Mouse (Mus musculus) kidney, embryonic 14.5 days (tissue): ENCODE measurements around the gene Myrip. TPM values are rescaled to one million over a fixed set of nuclear protein-coding genes. Genes with fewer than 3 reads are reported as not detected.
"Not testable (repeated sequence)": the region's sequence is repeated elsewhere in the genome, so short reads cannot be mapped to it uniquely, and the experiment has no call there.

Experiments used
- ATAC-seq: fragments of 200-750 bp; cut with Nextera tagmentation; 2 replicates; pipeline ENCODE4 v1.8.0; 2017; ENCODE audit warnings: moderate number of reproducible peaks, mild to moderate bottlenecking, moderate TSS enrichment, moderate library complexity; ENCODE audit not compliant: low FRiP score, low TSS enrichment
- H3K27ac ChIP-seq: fragments of 300-500 bp; sonication (generic); 2 replicates; pipeline ENCODE4 v1.5.1; 2014; ENCODE audit warnings: low read depth, mild to moderate bottlenecking, low read length, moderate library complexity, mixed read lengths
- H3K27me3 ChIP-seq: fragments of 300-500 bp; sonication (generic); 2 replicates; pipeline ENCODE4 v1.6.1; 2014; ENCODE audit warnings: mild to moderate bottlenecking, low read length; ENCODE audit not compliant: control insufficient read depth, insufficient read depth
- H3K36me3 ChIP-seq: fragments of 300-500 bp; sonication (generic); 2 replicates; pipeline ENCODE4 v1.6.1; 2014; ENCODE audit warnings: low read length, mixed read lengths; ENCODE audit not compliant: control insufficient read depth, insufficient read depth
- H3K4me1 ChIP-seq: fragments of 300-500 bp; sonication (generic); 2 replicates; pipeline ENCODE4 v1.6.1; 2014; ENCODE audit warnings: low read length, mixed read lengths; ENCODE audit not compliant: control insufficient read depth, insufficient read depth
- H3K4me2 ChIP-seq: fragments of 300-500 bp; sonication (generic); replicated peaks from 2 replicates; pipeline ENCODE4 v1.6.1; 2014; ENCODE audit warnings: low read depth, mild to moderate bottlenecking, low read length
- H3K4me3 ChIP-seq: fragments of 300-500 bp; sonication (generic); 2 replicates; pipeline ENCODE4 v1.5.1; 2014; ENCODE audit warnings: mild to moderate bottlenecking, low read length
- H3K9ac ChIP-seq: fragments of 300-500 bp; sonication (generic); 2 replicates; pipeline ENCODE4 v1.6.1; 2014; ENCODE audit warnings: low read depth, mild to moderate bottlenecking, low read length, moderate library complexity
- H3K9me3 ChIP-seq: fragments of 300-500 bp; sonication (generic); 2 replicates; pipeline ENCODE4 v1.6.1; 2016; ENCODE audit warnings: low read length; ENCODE audit not compliant: control insufficient read depth
- WGBS: fragments of 180-500 bp; shearing (Covaris S2); extraction: QIAGEN DNeasy Blood & Tissue Kit; methylation state at CpG from one replicate; pipeline ENCODE4 v1.1.7; 2014; 5-methylcytosine and 5-hydroxymethylcytosine counted together
- polyA plus RNA-seq: library from polyadenylated mRNA; unstranded; fragments of >200 nt; fragmentation: Nextera tagmentation; extraction: Ambion mirVana; gene quantifications from 2 replicates; pipeline ENCODE4 v1.2.1, GENCODE M21; 2014

The Myrip gene
- polyA plus RNA-seq, 1 experiment from 2014 or later: 0.11 TPM

- Histone ChIP-seq H3K4me2 (no peak overlapping the region), H3K9ac (no peak overlapping the region), H3K9me3 (no peaks in the 10 kb centered on the region), H3K4me3 (no peak overlapping the region), H3K4me1 (no peaks in the 10 kb centered on the region), H3K27me3 (no peaks in the 10 kb centered on the region), H3K36me3 (no peaks in the 10 kb centered on the region), H3K27ac (no peak overlapping the region)
- no peak for ATAC-seq
- WGBS: 83% methylated on average over 9 of the region's 9 CpGs
Measured at GRCm38 (mm10) chr9:120319099-120319498, 17.8 kb downstream of the Myrip start.

GRCm38 (mm10) chr9:120320573-120320972 lies 19.3 kb downstream of the Myrip start:
- Histone ChIP-seq H3K4me1 (no peaks in the 10 kb centered on the region), H3K27ac (no peak overlapping the region), H3K36me3 (no peaks in the 10 kb centered on the region), H3K9me3 (no peaks in the 10 kb centered on the region), H3K9ac (no peak overlapping the region), H3K27me3 (no peaks in the 10 kb centered on the region), H3K4me3 (no peak overlapping the region), H3K4me2 (no peak overlapping the region)
- ATAC-seq: no peak
- 92% methylated on average over 2 of the region's 2 CpGs for WGBS

- no peak overlapping the region for H3K9ac ChIP-seq
- ATAC-seq: no peak
- 64% methylated on average over 15 of the region's 15 CpGs for WGBS
- H3K27me3 ChIP-seq: no peaks in the 10 kb centered on the region
- peaks cover 5% of the 10 kb centered on the region; the same call in 1 of the 2 replicates for H3K9me3 ChIP-seq
- H3K4me1 ChIP-seq: no peaks in the 10 kb centered on the region
- no peak overlapping the region for H3K4me2 ChIP-seq
- no peaks in the 10 kb centered on the region for H3K36me3 ChIP-seq
- no peak overlapping the region for H3K4me3 ChIP-seq
- H3K27ac ChIP-seq: no peak overlapping the region
Measured at GRCm38 (mm10) chr9:120322702-120323426, 21.6 kb downstream of the Myrip start.

GRCm38 (mm10) chr9:120331048-120331447 lies 29.7 kb downstream of the Myrip start:
- ATAC-seq, H3K27ac ChIP-seq, H3K9me3 ChIP-seq, H3K9ac ChIP-seq, H3K36me3 ChIP-seq, H3K4me1 ChIP-seq, H3K4me3 ChIP-seq, H3K4me2 ChIP-seq, H3K27me3 ChIP-seq: not testable (repeated sequence)
- 78% methylated on average over 3 of the region's 3 CpGs for WGBS

DNA sequence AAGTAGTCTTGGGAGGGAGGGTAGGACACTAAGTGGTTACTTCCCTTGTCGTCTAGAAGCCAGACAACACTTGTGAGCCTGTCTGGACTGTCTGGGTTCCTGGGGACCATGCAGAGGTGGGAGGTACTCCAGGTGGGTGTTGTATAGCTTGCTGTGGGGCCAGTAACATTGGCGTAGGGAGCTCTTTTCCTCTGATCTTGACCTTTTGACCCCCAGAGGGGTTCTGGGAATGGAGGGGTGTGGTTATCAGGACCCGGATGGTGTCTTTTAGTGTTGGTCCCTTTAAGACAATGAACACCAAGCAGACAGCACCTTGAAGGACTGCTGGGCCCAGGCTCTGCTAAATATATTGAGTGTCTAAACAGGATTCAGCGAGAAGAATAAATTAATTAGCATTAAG lies 36.9 kb downstream of the Myrip start:
- Histone ChIP-seq H3K27ac (no peak overlapping the region), H3K4me3 (no peak overlapping the region), H3K4me1 (no peaks in the 10 kb centered on the region), H3K36me3 (no peaks in the 10 kb centered on the region), H3K9me3 (no peaks in the 10 kb centered on the region), H3K9ac (no peak overlapping the region), H3K27me3 (no peaks in the 10 kb centered on the region), H3K4me2 (no peak overlapping the region)
- 37% methylated on average over 4 of the region's 4 CpGs for WGBS
- no peak for ATAC-seq

GRCm38 (mm10) chr9:120339975-120340695 lies 38.8 kb downstream of the Myrip start:
- Histone ChIP-seq H3K36me3 (no peaks in the 10 kb centered on the region), H3K9ac (no peak overlapping the region), H3K4me1 (no peaks in the 10 kb centered on the region), H3K27ac (no peak overlapping the region), H3K27me3 (no peaks in the 10 kb centered on the region), H3K9me3 (no peaks in the 10 kb centered on the region), H3K4me2 (no peak overlapping the region), H3K4me3 (no peak overlapping the region)
- 72% methylated on average over 10 of the region's 10 CpGs for WGBS
- ATAC-seq: no peak

GRCm38 (mm10) chr9:120343123-120343790 lies 41.9 kb downstream of the Myrip start:
- no peak overlapping the region for H3K4me2 ChIP-seq
- H3K9me3 ChIP-seq: no peaks in the 10 kb centered on the region
- no peak overlapping the region for H3K9ac ChIP-seq
- no peak for ATAC-seq
- H3K36me3 ChIP-seq: no peaks in the 10 kb centered on the region
- H3K4me3 ChIP-seq: no peak overlapping the region
- H3K4me1 ChIP-seq: no peaks in the 10 kb centered on the region
- 58% methylated on average over 4 of the region's 4 CpGs for WGBS
- H3K27ac ChIP-seq: no peak overlapping the region
- H3K27me3 ChIP-seq: no peaks in the 10 kb centered on the region

GRCm38 (mm10) chr9:120345651-120346151 lies 44.4 kb downstream of the Myrip start:
- Histone ChIP-seq H3K4me1 (0 out of 2 replicates have a peak, but pooled peaks cover 3% of the 10 kb centered on the region), H3K4me3 (no peak overlapping the region), H3K9ac (no peak overlapping the region), H3K27me3 (no peaks in the 10 kb centered on the region), H3K36me3 (no peaks in the 10 kb centered on the region), H3K27ac (no peak overlapping the region), H3K9me3 (no peaks in the 10 kb centered on the region), H3K4me2 (no peak overlapping the region)
- no peak for ATAC-seq
- 21% methylated on average over 5 of the region's 5 CpGs for WGBS

DNA sequence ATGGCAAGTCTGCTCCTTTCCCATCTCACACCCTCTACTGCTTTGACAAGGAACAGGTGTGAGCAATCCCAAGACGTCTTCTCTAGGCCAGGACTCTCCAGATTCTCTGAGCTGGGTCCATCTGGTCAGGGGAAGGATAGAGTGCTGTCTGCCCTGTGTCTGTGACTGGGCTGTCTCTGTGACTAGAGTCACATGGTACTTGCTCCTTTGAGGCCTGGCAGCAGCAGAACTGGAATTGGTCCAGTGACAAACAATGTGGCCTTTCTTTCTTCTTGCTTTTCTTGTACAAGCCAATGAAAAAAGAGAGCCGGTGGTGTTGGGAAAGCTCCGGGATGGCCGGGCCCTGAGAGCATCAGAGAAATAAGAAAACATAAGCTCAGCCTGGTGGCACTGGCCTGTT lies 47.8 kb downstream of the Myrip start:
- H3K27ac ChIP-seq: no peak overlapping the region
- 0 out of 2 replicates have a peak, but pooled peaks cover 3% of the 10 kb centered on the region for H3K4me1 ChIP-seq
- no peak overlapping the region for H3K4me2 ChIP-seq
- H3K4me3 ChIP-seq: no peak overlapping the region
- H3K27me3 ChIP-seq: no peaks in the 10 kb centered on the region
- no peaks in the 10 kb centered on the region for H3K9me3 ChIP-seq
- no peaks in the 10 kb centered on the region for H3K36me3 ChIP-seq
- H3K9ac ChIP-seq: no peak overlapping the region
- no peak for ATAC-seq
- WGBS: 66% methylated on average over 4 of the region's 4 CpGs
